Mouse (Mus musculus) MEL (cell line): ENCODE results near the gene Pxdn. TPM values are rescaled to one million over a fixed set of nuclear protein-coding genes. Genes with fewer than 3 reads are reported as not detected.

Source experiments
- DNase-seq: peaks from one replicate; pipeline ENCODE4 v3.0.0; 2011; ENCODE audit warnings: low read depth, low spot score
- H3K27ac ChIP-seq: 2 replicates; pipeline ENCODE4 v1.5.1; 2012; ENCODE audit warnings: low read depth, mild to moderate bottlenecking, control low read depth, low read length, moderate library complexity; ENCODE audit not compliant: control insufficient read depth
- H3K27me3 ChIP-seq, 2 experiments: fragments of 150-350 bp in 1 of 2; sonication (generic) in 1 of 2; 2 replicates each; pipeline ENCODE4 v1.6.1; 2012; ENCODE audit warnings: low read length in 2 of 2, mild to moderate bottlenecking in 2 of 2, improper control_type of control experiment in 1 of 2, moderate library complexity in 1 of 2; ENCODE audit not compliant: insufficient read depth in 2 of 2, control insufficient read depth in 1 of 2
- H3K36me3 ChIP-seq, 2 experiments: 2 replicates each; pipeline ENCODE4 v1.6.1; 2012 to 2014; ENCODE audit warnings: low read length in 2 of 2, improper control_type of control experiment in 1 of 2, inconsistent platforms in 1 of 2, mild to moderate bottlenecking in 1 of 2; ENCODE audit not compliant: insufficient read depth in 2 of 2, control insufficient read depth in 1 of 2
- H3K4me1 ChIP-seq, 2 experiments: fragments of 150-350 bp in 1 of 2; sonication (generic) in 1 of 2; 2 replicates each; pipeline ENCODE4 v1.6.1; 2012; ENCODE audit warnings: low read length in 2 of 2, improper control_type of control experiment in 1 of 2, mild to moderate bottlenecking in 1 of 2; ENCODE audit not compliant: insufficient read depth in 2 of 2, control insufficient read depth in 1 of 2
- H3K4me3 ChIP-seq, 2 experiments: fragments of 150-350 bp in 1 of 2; sonication (generic) in 1 of 2; 2 replicates each; pipeline ENCODE4 v1.5.1; 2012; ENCODE audit warnings: low read depth in 2 of 2, low read length in 2 of 2, mild to moderate bottlenecking in 2 of 2, moderate library complexity in 2 of 2, control low read depth in 1 of 2, improper control_type of control experiment in 1 of 2; ENCODE audit not compliant: control insufficient read depth in 1 of 2, insufficient read depth in 1 of 2
- H3K79me2 ChIP-seq: 2 replicates; pipeline ENCODE4 v1.6.1; 2012; ENCODE audit warnings: mild to moderate bottlenecking, low read length, moderate library complexity; ENCODE audit not compliant: control insufficient read depth, poor library complexity, insufficient read depth
- H3K9ac ChIP-seq: 2 replicates; pipeline ENCODE4 v1.6.1; 2012; ENCODE audit warnings: low read depth, mild to moderate bottlenecking, control low read depth, low read length, moderate library complexity; ENCODE audit not compliant: control insufficient read depth, poor library complexity, severe bottlenecking
- H3K9me3 ChIP-seq: fragments of 150-350 bp; sonication (generic); replicated peaks from 2 replicates; pipeline ENCODE4 v1.6.1; 2012; ENCODE audit warnings: mild to moderate bottlenecking, low read length, improper control_type of control experiment, moderate library complexity; ENCODE audit not compliant: insufficient read depth
- CHD2 ChIP-seq: IDR thresholded peaks from 2 replicates; pipeline ENCODE4 v1.6.1; 2011; ENCODE audit warnings: low read length, improper control_type of control experiment
- E2F4 ChIP-seq: IDR thresholded peaks from 2 replicates; pipeline ENCODE4 v1.6.1; 2011; ENCODE audit warnings: low read depth, low read length, improper control_type of control experiment, borderline replicate concordance
- ELF1 ChIP-seq: IDR thresholded peaks from 2 replicates; pipeline ENCODE4 v1.6.1; 2014; ENCODE audit warnings: low read depth, mild to moderate bottlenecking, inconsistent platforms, low read length, improper control_type of control experiment, moderate library complexity
- EP300 ChIP-seq, 2 experiments: IDR thresholded peaks; 2 replicates each; pipeline ENCODE4 v1.6.1; 2011; ENCODE audit warnings: improper control_type of control experiment in 2 of 2, low read length in 2 of 2, low read depth in 1 of 2, mild to moderate bottlenecking in 1 of 2
- MXI1 ChIP-seq: IDR thresholded peaks from 2 replicates; pipeline ENCODE4 v1.6.1; 2011; ENCODE audit warnings: mild to moderate bottlenecking, low read depth, low read length, improper control_type of control experiment
- MYB ChIP-seq: IDR thresholded peaks from 2 replicates; pipeline ENCODE4 v1.6.1; 2011; ENCODE audit warnings: mild to moderate bottlenecking, low read depth, low read length, improper control_type of control experiment
- MYC ChIP-seq: IDR thresholded peaks from 2 replicates; pipeline ENCODE4 v1.6.1; 2011; ENCODE audit warnings: low read depth, mild to moderate bottlenecking, low read length, improper control_type of control experiment, moderate library complexity
- NELFE ChIP-seq: IDR thresholded peaks from 2 replicates; pipeline ENCODE4 v1.6.1; 2011; ENCODE audit warnings: low read depth, low read length, improper control_type of control experiment
- NRF1 ChIP-seq: IDR thresholded peaks from 2 replicates; pipeline ENCODE4 v1.6.1; 2014; ENCODE audit warnings: low read depth, mild to moderate bottlenecking, inconsistent platforms, low read length, improper control_type of control experiment, moderate library complexity; ENCODE audit not compliant: poor library complexity, insufficient read depth, severe bottlenecking
- RAD21 ChIP-seq: IDR thresholded peaks from 2 replicates; pipeline ENCODE4 v1.6.1; 2011; ENCODE audit warnings: mild to moderate bottlenecking, low read depth, low read length, improper control_type of control experiment
- TCF12 ChIP-seq: IDR thresholded peaks from 2 replicates; pipeline ENCODE4 v1.6.1; 2014; ENCODE audit warnings: low read depth, mild to moderate bottlenecking, inconsistent platforms, low read length, improper control_type of control experiment, moderate library complexity
- UBTF ChIP-seq: IDR thresholded peaks from 2 replicates; pipeline ENCODE4 v1.6.1; 2012; ENCODE audit warnings: low read depth, mild to moderate bottlenecking, inconsistent platforms, low read length, improper control_type of control experiment, moderate library complexity, borderline replicate concordance; ENCODE audit not compliant: insufficient read depth
- USF1 ChIP-seq: IDR thresholded peaks from 2 replicates; pipeline ENCODE4 v1.6.1; 2014; ENCODE audit warnings: low read depth, mild to moderate bottlenecking, inconsistent platforms, low read length, improper control_type of control experiment, moderate library complexity
- USF2 ChIP-seq, 2 experiments: IDR thresholded peaks; 2 replicates each; pipeline ENCODE4 v1.6.1; 2011 to 2012; ENCODE audit warnings: improper control_type of control experiment in 2 of 2, low read length in 2 of 2, borderline replicate concordance in 1 of 2, inconsistent platforms in 1 of 2, low read depth in 1 of 2, mild to moderate bottlenecking in 1 of 2; ENCODE audit not compliant: insufficient read depth in 1 of 2
- ZKSCAN1 ChIP-seq: IDR thresholded peaks from 2 replicates; pipeline ENCODE4 v1.6.1; 2012; ENCODE audit warnings: low read depth, mild to moderate bottlenecking, inconsistent platforms, low read length, improper control_type of control experiment, moderate library complexity
- polyA plus RNA-seq, 2 experiments: library from polyadenylated mRNA; stranded (reverse) in 1 of 2; unstranded in 1 of 2; fragments of >175 nt in 1 of 2; fragments of >200 nt in 1 of 2; gene quantifications; 2 replicates each; pipeline versions ENCODE4 v1.2.1 to v1.2.4; 2012; ENCODE audit warnings: low replicate concordance in 2 of 2, low read depth in 1 of 2; ENCODE audit not compliant: insufficient read length in 2 of 2, insufficient read depth in 1 of 2, missing spikeins in 1 of 2
- total RNA-seq: library from RNA; depleted of rRNA; stranded (reverse); fragments of 300-350 nt; gene quantifications from 2 replicates; pipeline ENCODE4 v1.2.3, GENCODE M21; 2012

The Pxdn gene
- total and polyA plus RNA-seq, 3 experiments = not detected

DNA sequence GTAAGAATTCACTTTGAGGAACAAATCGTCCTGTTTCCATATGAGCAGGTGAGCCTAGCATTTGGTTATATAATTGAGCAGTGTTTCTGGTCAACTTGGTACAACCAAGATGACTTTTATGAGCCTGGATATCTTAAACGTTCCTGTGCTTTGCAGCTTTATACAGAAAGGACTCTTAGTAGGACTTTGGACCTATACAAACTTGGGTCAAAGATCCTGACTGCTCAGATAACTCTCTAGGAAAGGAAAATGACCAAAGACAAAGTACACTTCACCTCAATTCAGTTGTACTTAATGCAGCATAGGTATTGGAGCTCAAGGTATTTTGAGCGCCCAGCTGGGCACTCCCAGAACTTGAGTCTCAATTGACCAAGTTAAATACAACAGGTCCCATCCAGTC lies 21.3 kb upstream of the Pxdn start:
- Histone ChIP-seq H3K27me3 (no peaks in the 10 kb centered on the region), H3K79me2 (no peaks in the 10 kb centered on the region), H3K36me3 (no peaks in the 10 kb centered on the region), H3K4me3 (no peak overlapping the region), H3K4me1 (no peaks in the 10 kb centered on the region), H3K9me3 (no peaks in the 10 kb centered on the region), H3K27ac (no peak overlapping the region), H3K9ac (no peak overlapping the region)
- TF ChIP-seq MYB (no peak), EP300 (IDR thresholded peaks at IDR 0.05; ENCODE audit: low read depth in 1 of 2, low read length in 2 of 2) (no peak), MYC (no peak), USF2 (IDR thresholded peaks at IDR 0.05; ENCODE audit: borderline replicate concordance in 1 of 2, insufficient read depth in 1 of 2, low read depth in 1 of 2, low read length in 2 of 2) (no peak), ELF1 (no peak), USF1 (no peak), TCF12 (no peak)
- no peak for DNase-seq

DNA sequence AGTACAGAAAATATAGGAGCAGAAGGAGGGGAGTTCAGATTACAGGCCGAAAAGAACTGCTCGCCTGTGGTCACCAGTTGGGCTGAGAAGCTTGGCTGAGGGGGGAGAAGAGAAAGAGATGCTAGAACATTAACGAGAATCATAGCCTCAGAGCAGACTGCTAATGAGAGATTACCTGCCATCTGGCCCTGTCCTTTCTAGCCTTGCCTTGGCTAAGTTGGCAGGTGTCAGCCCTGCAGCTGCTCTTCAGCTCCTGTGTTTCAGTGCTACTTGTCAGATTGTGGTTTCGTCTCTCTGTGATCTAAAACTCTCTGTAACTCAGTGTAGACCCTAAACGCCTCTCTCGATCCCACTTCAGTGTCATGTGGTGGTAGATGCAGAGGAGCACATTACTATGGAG lies 20.6 kb upstream of the Pxdn start:
- Histone ChIP-seq H3K4me1 (no peaks in the 10 kb centered on the region), H3K27me3 (no peaks in the 10 kb centered on the region), H3K4me3 (no peak overlapping the region), H3K36me3 (no peaks in the 10 kb centered on the region), H3K27ac (no peak overlapping the region), H3K9me3 (no peaks in the 10 kb centered on the region), H3K79me2 (no peaks in the 10 kb centered on the region), H3K9ac (no peak overlapping the region)
- no peak for DNase-seq
- TF ChIP-seq EP300 (IDR thresholded peaks at IDR 0.05; ENCODE audit: low read depth in 1 of 2, low read length in 2 of 2) = no peak
- TF ChIP-seq CHD2 = no peak
- no peak for TF ChIP-seq E2F4
- TF ChIP-seq RAD21 = no peak
- TF ChIP-seq UBTF = no peak
- TF ChIP-seq MXI1 = no peak
- no peak for TF ChIP-seq USF2 (IDR thresholded peaks at IDR 0.05; ENCODE audit: borderline replicate concordance in 1 of 2, insufficient read depth in 1 of 2, low read depth in 1 of 2, low read length in 2 of 2)
- no peak for TF ChIP-seq NRF1
- TF ChIP-seq USF1 = no peak
- no peak for TF ChIP-seq ELF1
- TF ChIP-seq NELFE = no peak
- no peak for TF ChIP-seq MYC
- no peak for TF ChIP-seq ZKSCAN1
